Mouse (Mus musculus) megakaryocyte, adult 5-6 weeks (primary cell): ENCODE measurements around the gene Tmem270. TPM values are rescaled to one million over a fixed set of nuclear protein-coding genes. Genes with fewer than 3 reads are reported as not detected.
A peak's percentile ranks its signal among the peaks of the same experiment; 100 is the strongest.
"Not testable (repeated sequence)": the region's sequence is repeated elsewhere in the genome, so short reads cannot be mapped to it uniquely, and the experiment has no call there.

ENCODE experiments used
- ATAC-seq: 2 replicates; pipeline ENCODE4 v1.8.0; 2016; ENCODE audit warnings: mild to moderate bottlenecking, inconsistent platforms; ENCODE audit not compliant: poor library complexity, severe bottlenecking
- total RNA-seq, 2 experiments: library from RNA; stranded (forward) in 1 of 2; stranded (reverse) in 1 of 2; fragments of 153-499, 151-499 nt in 1 of 2; fragments of 221-1000, 200-1000 nt in 1 of 2; gene quantifications; 2 replicates each; pipeline versions ENCODE4 v1.2.3 to v1.2.4; 2015 to 2017

The Tmem270 gene
- not detected in 2 replicates for total RNA-seq (2015)
- not detected in 2 replicates for total RNA-seq (2017)

GRCm38 (mm10) chr5:134906633-134907032, at the start of gene Tmem270:
Gene Tmem270 (minus strand): TSS chr5:134906733.
- no peak for ATAC-seq

GRCm38 (mm10) chr5:134955491-134955890, 49.0 kb upstream of the Tmem270 start:
- no peak for ATAC-seq

GRCm38 (mm10) chr5:134951053-134951884, 44.7 kb upstream of the Tmem270 start:
- ATAC-seq: no peak; the same call in 1 of the 2 replicates

- no peak for ATAC-seq
These were observed 41.5 kb upstream of the Tmem270 start for GRCm38 (mm10) chr5:134948085-134948439.

GRCm38 (mm10) chr5:134947420-134948084, 41.0 kb upstream of the Tmem270 start:
- ATAC-seq: no peak

- ATAC-seq: no peak
These were observed 40.3 kb upstream of the Tmem270 start, which contains the start of gene Cldn4 for GRCm38 (mm10) chr5:134946857-134947255. Gene Cldn4 (minus strand): TSS chr5:134946934.

- ATAC-seq: no peak
These were observed 39.7 kb upstream of the Tmem270 start for GRCm38 (mm10) chr5:134946063-134946856.

- no peak for ATAC-seq
These were observed 38.9 kb upstream of the Tmem270 start for GRCm38 (mm10) chr5:134945266-134945959.

GRCm38 (mm10) chr5:134944179-134944578, 37.6 kb upstream of the Tmem270 start:
- no peak for ATAC-seq

GRCm38 (mm10) chr5:134942740-134943139, 36.2 kb upstream of the Tmem270 start:
- ATAC-seq: no peak

GRCm38 (mm10) chr5:134941472-134942209, 35.1 kb upstream of the Tmem270 start:
- ATAC-seq: no peak

GRCm38 (mm10) chr5:134939554-134939953, 33.0 kb upstream of the Tmem270 start:
- ATAC-seq: not testable (repeated sequence)

- no peak for ATAC-seq
These were observed 32.5 kb upstream of the Tmem270 start for GRCm38 (mm10) chr5:134939069-134939468.

- no peak for ATAC-seq
These were observed 30.2 kb upstream of the Tmem270 start for GRCm38 (mm10) chr5:134936626-134937185.

- ATAC-seq: no peak
These were observed 29.5 kb upstream of the Tmem270 start for GRCm38 (mm10) chr5:134936051-134936450.

- ATAC-seq: no peak
These were observed 28.1 kb upstream of the Tmem270 start for GRCm38 (mm10) chr5:134934666-134935065.

- ATAC-seq: not testable (repeated sequence)
These were observed 27.2 kb upstream of the Tmem270 start for GRCm38 (mm10) chr5:134933686-134934085.

- ATAC-seq: 0 out of 2 replicates have a peak, but pooled peaks have one; percentile 21
These were observed 26.7 kb upstream of the Tmem270 start for GRCm38 (mm10) chr5:134933281-134933680.

- peak; percentile 50 for ATAC-seq
These were observed 26.4 kb upstream of the Tmem270 start for GRCm38 (mm10) chr5:134932903-134933276.
